Mouse (Mus musculus): ENCODE results near the gene Myoz2.

The Myoz2 gene

GRCm38 (mm10) chr3:123034752-123035151, at the start of gene Myoz2:
Gene Myoz2, minus strand, starts transcription at chr3:123035015.
- no peak for DNase-seq (ENCODE audit: low spot score)

- DNase-seq (ENCODE audit: low spot score): no peak
Observed at GRCm38 (mm10) chr3:123081665-123082064, 46.9 kb upstream of the Myoz2 start.

- no peak for DNase-seq (ENCODE audit: low spot score)
Observed at GRCm38 (mm10) chr3:123080943-123081342, 46.1 kb upstream of the Myoz2 start.

- DNase-seq (ENCODE audit: low spot score): no peak
Observed at GRCm38 (mm10) chr3:123080017-123080725, 45.4 kb upstream of the Myoz2 start.

- no peak for DNase-seq (ENCODE audit: low spot score)
Observed at GRCm38 (mm10) chr3:123075759-123076158, 40.9 kb upstream of the Myoz2 start.

GRCm38 (mm10) chr3:123075034-123075433, 40.2 kb upstream of the Myoz2 start:
- no peak for DNase-seq (ENCODE audit: low spot score)

- DNase-seq (ENCODE audit: low spot score): no peak
Observed at GRCm38 (mm10) chr3:123073351-123073750, 38.5 kb upstream of the Myoz2 start.

GRCm38 (mm10) chr3:123072472-123072871, 37.7 kb upstream of the Myoz2 start:
- no peak for DNase-seq (ENCODE audit: low spot score)

GRCm38 (mm10) chr3:123070996-123071395, 36.2 kb upstream of the Myoz2 start:
- DNase-seq (ENCODE audit: low spot score): no peak

GRCm38 (mm10) chr3:123066836-123067235, 32.0 kb upstream of the Myoz2 start:
- no peak for DNase-seq (ENCODE audit: low spot score)

GRCm38 (mm10) chr3:123065466-123065865, 30.7 kb upstream of the Myoz2 start:
- DNase-seq (ENCODE audit: low spot score): no peak

- no peak for DNase-seq (ENCODE audit: low spot score)
Observed at GRCm38 (mm10) chr3:123064186-123064585, 29.4 kb upstream of the Myoz2 start.

- no peak for DNase-seq (ENCODE audit: low spot score)
Observed at GRCm38 (mm10) chr3:123061931-123062330, 27.1 kb upstream of the Myoz2 start.

- DNase-seq (ENCODE audit: low spot score): no peak
Observed at GRCm38 (mm10) chr3:123058832-123059231, 24.0 kb upstream of the Myoz2 start.

GRCm38 (mm10) chr3:123054178-123054577, 19.4 kb upstream of the Myoz2 start:
- DNase-seq (ENCODE audit: low spot score): no peak

GRCm38 (mm10) chr3:123053192-123053938, 18.6 kb upstream of the Myoz2 start:
- DNase-seq (ENCODE audit: low spot score): no peak

GRCm38 (mm10) chr3:123042308-123042707, 7.5 kb upstream of the Myoz2 start:
- no peak for DNase-seq (ENCODE audit: low spot score)

GRCm38 (mm10) chr3:123033804-123034203, 1.0 kb downstream of the Myoz2 start:
- no peak for DNase-seq (ENCODE audit: low spot score)

- DNase-seq (ENCODE audit: low spot score): no peak
Observed at GRCm38 (mm10) chr3:123025634-123026033, 9.2 kb downstream of the Myoz2 start.

- DNase-seq (ENCODE audit: low spot score): no peak
Observed at GRCm38 (mm10) chr3:123024496-123025234, 10.2 kb downstream of the Myoz2 start.

- no peak for DNase-seq (ENCODE audit: low spot score)
Observed at GRCm38 (mm10) chr3:123018792-123019191, 16.0 kb downstream of the Myoz2 start.

GRCm38 (mm10) chr3:123013476-123013875, 21.3 kb downstream of the Myoz2 start:
- DNase-seq (ENCODE audit: low spot score): no peak

GRCm38 (mm10) chr3:123009417-123009816, 25.4 kb downstream of the Myoz2 start:
- no peak for DNase-seq (ENCODE audit: low spot score)

Data from MN1 (cell line).